Mouse (Mus musculus): ENCODE results near the gene Gucy2g.

Gene Gucy2g

GRCm38 (mm10) chr19:55241186-55241645 lies at the start of gene Gucy2g:
Gene Gucy2g, minus strand, starts transcription at chr19:55241236.
- no peak for DNase-seq

DNA sequence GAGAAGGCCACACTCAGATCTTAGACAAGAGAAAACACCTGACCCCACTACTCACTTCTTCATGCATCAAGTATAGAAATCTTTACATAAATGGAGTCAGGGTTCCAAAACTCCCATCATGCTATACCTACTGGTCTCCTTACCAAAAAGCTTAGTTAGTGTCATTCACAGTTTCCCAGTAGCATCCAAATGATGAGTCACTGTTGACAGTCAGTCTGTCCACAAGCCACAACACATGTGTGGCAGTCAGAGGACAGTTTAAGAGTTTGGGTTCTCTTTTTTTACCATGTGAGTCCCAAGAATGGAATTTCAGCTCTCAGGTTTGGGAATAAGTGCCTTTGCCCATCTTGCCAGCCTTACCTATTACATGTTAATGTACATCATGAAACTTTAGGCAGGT lies 47.9 kb upstream of the Gucy2g start:
- DNase-seq: no peak

DNA sequence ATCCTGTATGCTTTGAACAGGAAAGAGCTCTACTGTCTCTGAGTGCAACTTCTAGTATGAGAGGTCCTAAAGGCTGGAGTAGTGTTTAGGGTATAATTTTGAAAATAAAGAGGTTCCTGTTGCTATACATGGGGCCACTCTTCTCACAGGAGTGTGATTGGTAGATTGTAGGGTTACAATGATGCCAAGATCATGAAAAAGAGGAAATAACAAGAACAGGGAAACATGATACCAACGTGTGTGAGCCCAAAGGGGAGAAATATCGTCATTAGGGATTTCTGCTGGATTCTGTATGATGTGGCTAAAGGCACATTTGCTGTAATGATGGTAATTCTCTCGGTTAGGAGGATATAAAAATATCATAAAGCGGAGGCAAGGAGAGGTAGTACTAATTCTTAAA lies 45.0 kb upstream of the Gucy2g start:
- DNase-seq: no peak

GRCm38 (mm10) chr19:55284093-55284492 lies 43.1 kb upstream of the Gucy2g start:
- no peak for DNase-seq

DNA sequence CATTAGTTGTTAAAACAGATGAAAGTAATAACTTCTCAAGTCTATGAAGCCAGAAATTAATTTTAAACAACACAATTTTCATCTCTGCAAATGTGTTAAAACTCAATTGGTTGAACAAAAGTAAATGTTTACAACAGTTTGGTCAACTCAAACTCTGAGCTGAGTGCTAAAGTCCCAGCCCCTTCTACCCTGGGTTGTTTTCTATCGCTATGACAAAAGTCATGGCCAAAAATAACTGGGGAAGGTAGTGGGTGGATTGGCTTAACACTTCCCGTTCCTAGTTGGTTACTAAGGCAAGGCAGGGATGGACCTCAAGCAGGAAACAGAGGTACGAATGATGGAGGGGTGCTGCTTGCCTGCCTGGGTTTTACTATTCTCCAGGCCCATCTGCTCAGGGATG lies 35.7 kb upstream of the Gucy2g start:
- no peak for DNase-seq

- no peak for DNase-seq
Observed at GRCm38 (mm10) chr19:55276100-55276499, 35.1 kb upstream of the Gucy2g start.

- no peak for DNase-seq
Observed at GRCm38 (mm10) chr19:55273340-55273739, 32.3 kb upstream of the Gucy2g start.

- peak; percentile 54 to 66 for DNase-seq
Observed at GRCm38 (mm10) chr19:55271448-55271847, 30.4 kb upstream of the Gucy2g start.

DNA sequence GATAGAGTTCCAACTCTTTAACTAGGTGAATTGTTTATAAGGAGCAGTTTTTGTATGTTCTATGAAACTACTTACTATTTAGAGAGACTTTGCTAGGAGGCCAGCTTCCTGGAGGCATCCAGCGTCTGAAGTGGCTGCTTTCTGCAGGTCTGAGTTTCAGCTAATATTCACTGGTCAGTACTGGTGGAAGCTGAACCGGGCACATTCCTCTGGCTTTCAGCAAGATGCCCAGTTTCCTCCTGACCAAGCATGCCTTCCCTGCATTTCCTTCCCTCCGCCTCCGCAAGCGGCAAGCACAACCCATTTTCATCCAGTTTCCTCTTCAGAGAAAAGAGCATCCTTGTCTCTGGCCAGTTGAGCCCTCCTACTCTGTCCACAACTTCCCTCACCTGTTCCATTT lies 28.0 kb upstream of the Gucy2g start:
- peak in 1 of 2 experiments; percentile 27 for DNase-seq

GRCm38 (mm10) chr19:55268150-55268549 lies 27.1 kb upstream of the Gucy2g start:
- DNase-seq: peak in 1 of 2 experiments; percentile 52

DNA sequence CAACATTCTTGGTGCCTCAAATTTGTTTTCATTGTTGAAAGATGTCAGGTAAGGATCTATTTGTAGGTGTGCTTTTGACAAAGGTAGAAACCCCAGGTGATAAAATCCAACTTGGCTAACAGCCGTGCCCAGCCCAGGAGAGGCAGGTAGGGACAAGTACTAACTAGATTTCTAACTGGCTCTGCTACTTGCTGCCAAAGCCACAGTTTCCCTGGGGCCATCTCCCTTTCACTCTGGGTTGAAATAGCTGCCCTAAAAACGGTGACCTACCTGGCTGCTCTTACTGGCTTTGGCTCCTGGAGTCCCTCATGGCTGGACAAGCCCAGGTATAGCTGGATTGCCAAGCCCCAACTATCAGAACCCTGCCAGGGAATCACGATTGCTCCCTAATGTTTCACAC lies 25.8 kb upstream of the Gucy2g start:
- DNase-seq: no peak

- no peak for DNase-seq
Observed at GRCm38 (mm10) chr19:55265269-55265668, 24.2 kb upstream of the Gucy2g start.

DNA sequence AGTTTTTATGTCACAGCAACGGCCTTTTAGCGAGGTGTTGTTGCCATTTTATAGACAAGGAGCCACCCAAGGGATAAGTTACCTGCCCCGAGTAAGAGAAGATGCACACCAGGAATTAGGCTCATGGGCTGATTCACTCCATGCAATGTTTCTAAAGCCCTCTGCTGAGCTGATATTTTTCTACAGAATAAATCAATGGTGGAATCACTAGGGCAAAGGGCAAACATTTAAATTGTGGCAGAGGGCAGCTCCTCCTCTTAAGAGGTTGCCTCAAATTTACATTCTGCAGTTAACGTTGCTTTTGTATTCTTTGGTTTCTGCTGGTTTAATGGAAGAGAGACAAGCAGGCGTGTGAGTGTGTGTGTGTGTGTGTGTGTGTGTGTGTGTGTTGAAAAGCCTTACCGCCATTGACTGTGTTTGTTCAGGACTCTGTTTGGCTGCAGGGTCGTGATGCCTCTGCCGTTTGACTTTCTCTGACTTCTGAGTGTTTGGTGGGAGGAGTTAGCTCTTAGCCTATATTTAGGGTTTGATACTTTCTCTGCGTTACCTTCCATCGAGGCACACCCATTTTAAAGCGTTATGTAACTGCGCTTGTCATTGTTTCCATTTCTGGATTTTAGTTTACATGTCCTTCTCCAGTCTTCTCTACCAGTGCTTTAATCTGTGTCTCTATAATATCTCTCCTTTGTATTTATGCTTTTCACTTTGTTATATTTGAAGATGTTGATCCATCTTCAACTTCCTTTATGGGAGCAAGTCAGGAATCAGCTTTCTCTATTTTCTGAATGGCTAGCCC lies 19.6 kb upstream of the Gucy2g start:
- no peak for DNase-seq

- DNase-seq: no peak
Observed at GRCm38 (mm10) chr19:55258514-55258913, 17.5 kb upstream of the Gucy2g start.

DNA sequence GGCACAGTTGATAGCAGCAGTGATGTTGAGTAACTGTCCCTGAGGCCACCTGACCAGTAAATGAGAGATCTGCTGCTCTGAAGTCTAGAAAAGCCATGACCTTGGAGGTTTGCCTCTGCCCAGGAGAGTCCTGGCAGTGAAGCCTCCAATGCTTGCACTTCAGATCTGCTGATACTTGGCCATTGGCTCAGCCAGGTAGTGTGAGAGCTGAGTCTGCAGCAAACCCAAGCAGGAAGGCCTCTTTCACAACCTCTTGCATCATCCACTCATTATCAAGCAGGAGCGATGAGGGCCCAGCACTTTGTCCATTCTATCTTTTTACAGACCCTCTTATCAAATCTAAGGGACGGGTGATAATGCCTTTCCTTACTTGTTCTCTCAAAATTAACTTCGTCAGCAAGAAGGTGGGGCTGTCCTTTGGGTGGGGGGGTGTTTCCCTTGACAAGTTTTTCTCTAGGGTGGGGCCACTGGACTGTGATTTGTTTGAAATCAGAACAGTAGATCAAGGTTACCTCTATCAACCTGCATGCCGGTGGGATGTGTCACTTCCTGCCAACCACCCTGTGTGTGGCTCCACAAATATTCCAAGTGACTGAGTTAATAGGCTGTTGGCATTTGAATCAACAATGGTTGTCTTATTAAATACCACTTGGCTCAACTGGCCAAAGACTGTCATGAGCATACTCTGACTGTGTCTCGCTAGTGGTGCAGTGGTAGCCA lies 16.8 kb upstream of the Gucy2g start:
- peak; percentile 72 to 86 for DNase-seq

DNA sequence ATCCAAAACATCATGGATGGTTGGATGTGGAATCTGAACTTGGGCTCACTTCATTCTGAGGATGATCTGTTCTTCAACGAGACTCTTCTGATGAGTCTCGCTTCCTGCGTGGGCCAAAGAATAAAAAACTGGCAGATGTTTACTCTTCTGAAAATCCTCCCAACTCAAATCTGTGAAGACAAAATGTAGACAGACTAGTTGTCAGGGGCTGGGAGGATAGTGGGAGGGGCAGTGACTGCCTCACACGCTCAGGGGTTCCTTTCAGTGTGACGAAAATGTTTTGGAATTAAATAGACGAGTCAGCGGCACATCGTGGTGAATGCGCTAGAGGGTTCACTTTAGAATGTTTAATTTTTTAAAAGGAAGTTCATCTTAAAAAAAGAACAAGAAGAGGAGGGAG lies 15.1 kb upstream of the Gucy2g start:
- DNase-seq: no peak

- DNase-seq: no peak
Observed at GRCm38 (mm10) chr19:55254513-55255016, 13.5 kb upstream of the Gucy2g start.

DNA sequence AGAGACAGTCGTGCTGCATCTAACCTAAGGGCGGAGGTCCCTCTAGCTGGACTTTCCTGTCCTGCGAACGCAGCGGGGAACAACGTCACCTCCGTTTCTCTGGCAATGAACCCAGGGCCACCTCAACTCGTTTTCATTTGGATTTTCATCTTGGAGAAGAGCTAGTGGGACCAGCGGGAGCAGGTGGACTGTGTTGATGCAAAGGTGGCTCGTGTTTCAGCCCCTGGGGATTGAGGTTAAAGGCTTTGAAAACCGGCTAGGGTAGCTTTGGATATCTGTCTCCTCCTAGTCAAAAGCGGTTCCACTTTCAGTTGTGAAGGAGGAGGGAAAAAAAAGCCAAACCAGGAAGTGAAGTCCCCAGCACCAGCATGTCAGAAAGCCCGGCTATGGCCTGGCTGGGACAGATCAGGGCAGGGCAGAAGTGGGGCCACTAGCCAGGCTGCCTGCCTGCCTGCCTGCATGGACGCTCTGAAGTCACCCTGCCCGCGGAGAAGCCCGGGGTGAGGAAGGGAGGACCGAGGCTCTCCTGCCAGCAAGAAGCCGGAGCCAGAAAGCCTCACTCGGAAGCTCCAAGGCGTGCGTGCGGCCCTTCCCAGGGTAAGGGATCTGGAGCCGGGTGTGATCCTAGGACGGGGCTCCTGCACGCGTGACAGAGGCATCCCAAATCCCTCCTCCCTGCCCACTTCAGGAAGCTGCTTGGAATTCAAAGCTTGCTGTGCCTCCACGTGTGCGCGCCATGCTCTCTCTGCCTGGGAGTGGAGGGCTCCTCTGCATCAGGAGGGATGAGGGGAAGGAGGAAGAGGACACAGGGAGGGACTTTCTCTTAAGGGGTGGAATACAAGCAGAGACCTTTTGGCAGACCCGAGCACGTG lies 12.8 kb upstream of the Gucy2g start:
- DNase-seq: peak; percentile 72 to 78

DNA sequence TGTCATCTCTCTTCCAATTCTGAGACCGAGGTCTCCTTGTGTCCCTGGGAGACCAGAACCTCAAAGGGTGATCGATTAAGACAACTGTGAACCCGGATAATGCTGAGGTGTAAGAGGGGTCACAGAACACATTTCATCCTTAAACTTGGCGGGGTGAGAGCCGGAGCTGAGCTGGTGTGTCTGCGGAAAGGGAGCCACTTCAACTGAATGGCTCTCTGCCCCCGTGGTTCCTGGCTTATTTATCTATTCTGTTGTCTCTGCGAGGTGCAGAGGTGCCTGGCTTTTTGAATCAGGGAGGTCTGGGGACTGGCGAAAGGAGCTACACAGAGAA lies 12.2 kb upstream of the Gucy2g start:
- no peak for DNase-seq

DNA sequence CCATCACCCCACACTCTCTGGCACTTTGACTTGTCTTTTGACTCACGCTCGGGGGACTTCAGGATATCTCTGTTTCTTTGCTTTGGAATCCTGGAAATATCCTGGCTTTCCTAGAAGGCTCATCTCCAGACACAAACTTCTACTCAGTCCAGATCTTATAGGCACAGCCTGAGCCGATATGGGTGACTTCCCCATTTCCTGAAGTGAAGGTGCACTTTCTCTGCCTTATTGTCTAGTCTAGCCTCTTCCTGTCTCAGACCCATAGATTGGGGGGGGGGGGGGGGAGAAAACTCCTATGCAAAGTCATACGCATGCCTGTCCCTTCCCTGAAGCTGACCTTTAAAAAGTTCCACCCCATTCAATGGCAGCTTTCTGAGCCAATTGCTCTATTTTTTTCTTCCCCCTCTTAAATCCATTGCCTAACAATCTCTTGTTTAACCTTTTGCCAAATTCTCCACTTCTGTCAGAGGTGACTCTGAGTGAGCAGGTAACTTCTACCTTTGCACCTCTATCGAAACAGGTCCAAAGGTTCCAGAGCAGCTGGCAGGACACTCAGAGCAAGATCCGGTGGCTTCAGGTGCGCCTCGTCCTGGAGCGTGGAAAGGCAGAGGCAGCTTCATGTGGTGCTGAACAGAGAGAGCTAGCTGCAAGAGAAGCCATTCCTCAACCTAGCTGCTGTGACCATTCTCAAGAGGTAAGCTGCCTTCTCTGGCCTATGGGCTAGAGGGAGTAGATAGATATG lies 10.5 kb upstream of the Gucy2g start, which contains the start of gene Acsl5:
Acsl5 (plus strand) TSS at position 556 of the 742 bp plus-strand sequence.
- DNase-seq: no peak

DNA sequence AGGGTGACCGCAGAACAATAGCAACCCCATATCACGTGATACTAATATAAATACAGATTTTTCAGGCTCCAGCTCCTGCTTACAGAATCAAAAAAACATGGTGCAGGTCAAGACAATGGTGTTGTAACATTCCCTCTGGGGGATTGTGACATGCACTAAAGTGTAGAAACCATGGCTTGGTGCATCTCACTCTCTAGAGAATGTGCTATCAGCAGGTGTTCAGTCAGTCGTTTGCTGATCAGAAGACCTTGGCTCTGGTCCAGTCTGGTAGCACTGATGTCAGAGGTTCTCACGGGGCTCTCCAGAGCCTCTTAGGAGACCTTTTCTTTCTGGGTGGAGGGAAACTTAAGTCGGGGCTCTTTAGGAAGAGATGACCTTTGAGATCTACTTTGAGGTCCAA lies 9.4 kb upstream of the Gucy2g start:
- DNase-seq: peak in 1 of 2 experiments; percentile 28

DNA sequence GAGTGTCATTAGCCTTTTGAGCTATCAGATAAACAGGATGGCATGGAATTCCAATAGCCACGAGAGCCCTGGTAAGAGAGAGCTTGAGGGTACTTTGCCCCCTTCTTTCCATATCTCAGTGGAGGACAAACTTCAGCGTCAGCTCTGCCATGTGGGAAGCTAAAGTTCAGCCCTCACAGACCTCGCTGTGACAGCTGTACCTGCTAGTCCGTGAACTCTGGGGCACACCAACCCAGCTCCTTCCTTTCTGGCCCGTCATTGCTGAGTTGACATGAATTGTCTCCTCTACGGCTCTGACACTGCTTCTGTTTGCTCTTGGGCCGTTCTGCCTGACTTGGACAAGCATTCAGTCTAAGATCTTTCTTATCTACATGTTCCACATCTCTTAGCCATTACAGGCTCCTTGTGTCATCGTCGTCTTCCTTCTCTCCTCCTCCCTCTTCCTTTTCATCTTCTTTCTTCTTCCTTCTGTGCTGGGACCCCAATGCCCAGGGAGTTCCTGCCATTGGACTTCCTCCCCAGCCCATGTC lies 7.0 kb upstream of the Gucy2g start:
- DNase-seq: no peak
